Mouse (Mus musculus): ENCODE data around the gene Ppm1n. TPM values are rescaled to one million over a fixed set of nuclear protein-coding genes. Genes with fewer than 3 reads are reported as not detected.

Gene Ppm1n
- polyA plus RNA-seq, 1 experiment from 2014 or later, result 0.14 TPM

GRCm38 (mm10) chr7:19227883-19228792 lies 51.7 kb downstream of the Ppm1n start, which contains the start of gene Opa3:
TSS of gene Opa3 (plus strand) at chr7:19228334.
- ChIA-PET POLR2A (interaction anchor here (0.8 kb wide), 1 partner anchor 114 kb away, joined by 3 read pairs; no protein-coding TSS in a partner anchor), CTCF (interaction anchor here (1.3 to 2.4 kb wide), 4 partner anchors 11 to 53 kb away, joined by 3 to 11 read pairs (median 6); no protein-coding TSS in a partner anchor)
- peak; percentile 94 for ATAC-seq
- H3K27me3 ChIP-seq, result no peaks in the 10 kb centered on the region
- DNase-seq (ENCODE audit: low read depth, low spot score), result peak; percentile 95
- TF ChIP-seq CTCF (IDR thresholded peaks at IDR 0.05), result no peak
- in situ Hi-C loops (cut with MboI; ENCODE audit: low pct_unique_long_range_greater_than_20kb), result no loop called here

DNA sequence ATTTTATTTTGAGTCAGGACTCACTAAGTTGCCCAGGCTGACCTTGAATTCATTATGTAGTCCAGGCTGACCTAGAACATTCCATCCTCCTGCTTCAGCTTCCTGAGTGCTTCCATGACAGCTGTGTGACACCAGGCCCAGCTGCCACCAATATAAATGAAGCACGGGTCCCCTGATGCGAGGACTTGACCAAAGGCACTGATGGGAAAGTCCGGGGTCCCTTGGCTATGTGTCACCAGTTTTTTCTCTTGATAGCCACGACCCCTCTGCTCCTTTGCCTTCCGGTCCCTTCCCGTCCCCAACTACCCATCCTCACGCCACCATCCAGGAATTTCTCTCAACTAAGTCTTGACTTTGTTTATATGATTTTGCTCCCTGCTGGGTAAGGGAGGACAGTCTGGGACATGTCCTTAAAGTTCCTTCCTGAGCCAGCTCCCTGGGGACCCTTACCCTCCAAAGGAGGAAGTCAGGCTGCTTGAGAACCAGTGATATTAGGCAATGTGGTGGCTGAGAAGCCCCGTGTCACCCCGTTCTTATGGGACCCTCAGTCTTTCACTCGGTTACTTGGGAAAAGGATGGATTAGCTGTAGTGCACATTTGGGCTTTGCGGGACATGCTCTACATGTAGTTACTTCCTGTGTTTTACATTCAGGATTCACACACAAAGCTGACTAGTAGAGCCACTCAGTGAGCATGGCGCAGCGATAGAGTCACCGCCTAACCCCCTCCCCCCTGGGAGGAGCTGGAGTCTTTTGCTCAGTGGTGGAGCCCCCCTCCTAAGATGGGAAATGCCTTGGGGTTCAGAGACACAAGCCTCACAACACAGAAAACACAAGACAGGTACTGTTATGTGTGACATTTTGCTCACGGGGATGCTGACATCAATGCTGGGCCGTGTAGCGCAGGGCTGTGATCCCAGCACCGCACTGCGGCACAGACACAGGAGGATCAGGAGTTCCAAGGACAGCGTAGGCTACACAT lies 52.8 kb downstream of the Ppm1n start:
- ChIA-PET POLR2A (no interaction called here), CTCF (interaction anchor here (0.6 to 2.0 kb wide), 3 partner anchors 29 to 115 kb away, joined by 4 read pairs; no protein-coding TSS in a partner anchor)
- no peaks in the 10 kb centered on the region for H3K27me3 ChIP-seq
- in situ Hi-C loops (cut with MboI; ENCODE audit: low pct_unique_long_range_greater_than_20kb), result no loop called here
- no peak for DNase-seq (ENCODE audit: low read depth, low spot score)
- ATAC-seq, result no peak
- TF ChIP-seq CTCF (IDR thresholded peaks at IDR 0.05), result no peak

Other genes starting within 250 kb of the Ppm1n start
- gene Rsph6a, start 225.4 kb downstream of the Ppm1n start, polyA plus RNA-seq (2021), result not detected
- 73.4 TPM for gene Dmwd, start 203.8 kb downstream of the Ppm1n start, polyA plus RNA-seq (2021)
- gene Dmpk, start 196.2 kb downstream of the Ppm1n start, polyA plus RNA-seq (2021), result 154 TPM
- 12.6 TPM for gene Six5, start 185.5 kb downstream of the Ppm1n start, polyA plus RNA-seq (2021)
- 0.03 TPM for gene Gm4969, start 161.7 kb downstream of the Ppm1n start, polyA plus RNA-seq (2021)
- gene Fbxo46, start 160.2 kb downstream of the Ppm1n start, polyA plus RNA-seq (2021), result 13.0 TPM
- 15.8 TPM for gene Qpctl, start 130.8 kb downstream of the Ppm1n start, polyA plus RNA-seq (2021)
- 108 TPM for gene Snrpd2, start 130.3 kb downstream of the Ppm1n start, polyA plus RNA-seq (2021)
- 0.08 TPM for gene Gipr, start 113.9 kb downstream of the Ppm1n start, polyA plus RNA-seq (2021)
- 73.6 TPM for gene Eml2, start 103.6 kb downstream of the Ppm1n start, polyA plus RNA-seq (2021)
- gene Gpr4, start 67.5 kb downstream of the Ppm1n start, polyA plus RNA-seq (2021), result 0.19 TPM
- 39.2 TPM for gene Opa3, start 51.7 kb downstream of the Ppm1n start, polyA plus RNA-seq (2021)
- 142 TPM for gene Vasp, start 8.2 kb downstream of the Ppm1n start, polyA plus RNA-seq (2021)
- 4.0 TPM for gene Rtn2, start 2.6 kb upstream of the Ppm1n start, polyA plus RNA-seq (2021)
- gene Fosb, start 30.0 kb upstream of the Ppm1n start, polyA plus RNA-seq (2021), result 72.9 TPM
- 40.9 TPM for gene Ercc1, start 64.7 kb upstream of the Ppm1n start, polyA plus RNA-seq (2021)
- gene Cd3eap, start 79.4 kb upstream of the Ppm1n start, polyA plus RNA-seq (2021), result 16.6 TPM
- 11.9 TPM for gene Ppp1r13l, start 79.7 kb upstream of the Ppm1n start, polyA plus RNA-seq (2021)
- 26.2 TPM for gene Ercc2, start 101.9 kb upstream of the Ppm1n start, polyA plus RNA-seq (2021)
- 44.0 TPM for gene Klc3, start 124.0 kb upstream of the Ppm1n start, polyA plus RNA-seq (2021)
- not detected for gene Ckm, start 124.7 kb upstream of the Ppm1n start, polyA plus RNA-seq (2021)
- 34.8 TPM for gene Mark4, start 178.8 kb upstream of the Ppm1n start, polyA plus RNA-seq (2021)
- not detected for gene Exoc3l2, start 183.3 kb upstream of the Ppm1n start, polyA plus RNA-seq (2021)
- 9.8 TPM for gene Bloc1s3, start 228.3 kb upstream of the Ppm1n start, polyA plus RNA-seq (2021)
- 36.5 TPM for gene Trappc6a, start 228.3 kb upstream of the Ppm1n start, polyA plus RNA-seq (2021)
- 0.15 TPM for gene Nkpd1, start 237.8 kb upstream of the Ppm1n start, polyA plus RNA-seq (2021)

Measured in Patski (cell line).